Mouse (Mus musculus) neural tube, embryonic 12.5 days (tissue): ENCODE data around the gene Styk1. TPM values are rescaled to one million over a fixed set of nuclear protein-coding genes. Genes with fewer than 3 reads are reported as not detected.

ENCODE experiments used
- ATAC-seq: fragments of 200-750 bp; cut with Nextera tagmentation; 2 replicates; pipeline ENCODE4 v1.8.0; 2017; ENCODE audit warnings: low read depth, mild to moderate bottlenecking, moderate TSS enrichment, moderate library complexity; ENCODE audit not compliant: low FRiP score
- H3K27ac ChIP-seq: fragments of 300-500 bp; sonication (generic); 2 replicates; pipeline ENCODE4 v1.5.1; 2016
- H3K27me3 ChIP-seq: fragments of 300-500 bp; sonication (generic); replicated peaks from 2 replicates; pipeline ENCODE4 v1.6.1; 2016; ENCODE audit warnings: mild to moderate bottlenecking
- H3K36me3 ChIP-seq: fragments of 300-500 bp; sonication (generic); 2 replicates; pipeline ENCODE4 v1.6.1; 2016; ENCODE audit warnings: mild to moderate bottlenecking
- H3K4me1 ChIP-seq: fragments of 300-500 bp; sonication (generic); 2 replicates; pipeline ENCODE4 v1.6.1; 2016
- H3K4me2 ChIP-seq: fragments of 300-500 bp; sonication (generic); replicated peaks from 2 replicates; pipeline ENCODE4 v1.6.1; 2016; ENCODE audit warnings: mild to moderate bottlenecking
- H3K4me3 ChIP-seq: fragments of 300-500 bp; sonication (generic); 2 replicates; pipeline ENCODE4 v1.5.1; 2016
- H3K9ac ChIP-seq: fragments of 300-500 bp; sonication (generic); 2 replicates; pipeline ENCODE4 v1.6.1; 2016; ENCODE audit warnings: mild to moderate bottlenecking
- H3K9me3 ChIP-seq: fragments of 300-500 bp; sonication (generic); 2 replicates; pipeline ENCODE4 v1.6.1; 2016; ENCODE audit warnings: mild to moderate bottlenecking
- whole genome bisulfite sequencing: fragments of 180-500 bp; shearing (Covaris S2); methylation state at CpG from one replicate; pipeline ENCODE4 v1.1.7; 2016; 5-methylcytosine and 5-hydroxymethylcytosine counted together
- polyA plus RNA-seq: library from polyadenylated mRNA; unstranded; fragments of >200 nt; fragmentation: Nextera tagmentation; extraction: Ambion mirVana; gene quantifications from 2 replicates; pipeline ENCODE4 v1.2.1, GENCODE M21; 2016

Styk1 gene
- polyA plus RNA-seq = 1.1 and 1.3 TPM in 2 replicates

- no peaks in the 10 kb centered on the region for H3K27me3 ChIP-seq
- H3K27ac ChIP-seq = no peak within 1 kb of the TSS
- H3K4me2 ChIP-seq = peak within 1 kb of the TSS; percentile 62
- H3K4me1 ChIP-seq = 0 out of 2 replicates have a peak, but pooled peaks cover 3% of the 10 kb centered on the region
- H3K4me3 ChIP-seq = peak within 1 kb of the TSS; percentile 29
- no peaks in the 10 kb centered on the region for H3K36me3 ChIP-seq
- H3K9ac ChIP-seq = peak within 1 kb of the TSS; percentile 22; the same call in 1 of the 2 replicates
- H3K9me3 ChIP-seq = no peaks in the 10 kb centered on the region
- 3% methylated on average over 16 of the region's 16 CpGs for WGBS
- peak; percentile 89 for ATAC-seq
Measured at GRCm38 (mm10) chr6:131353352-131353919, at the start of gene Styk1. Gene Styk1, minus strand, starts transcription at chr6:131353597.

- ATAC-seq = no peak
- Histone ChIP-seq H3K4me1 (no peaks in the 10 kb centered on the region), H3K27ac (no peak overlapping the region), H3K9me3 (no peaks in the 10 kb centered on the region), H3K27me3 (no peaks in the 10 kb centered on the region), H3K4me2 (no peak overlapping the region), H3K36me3 (no peaks in the 10 kb centered on the region), H3K9ac (no peak overlapping the region), H3K4me3 (no peak overlapping the region)
- whole genome bisulfite sequencing = 73% methylated on average over 2 of the region's 2 CpGs
Measured at GRCm38 (mm10) chr6:131403036-131403435, 49.6 kb upstream of the Styk1 start.

DNA sequence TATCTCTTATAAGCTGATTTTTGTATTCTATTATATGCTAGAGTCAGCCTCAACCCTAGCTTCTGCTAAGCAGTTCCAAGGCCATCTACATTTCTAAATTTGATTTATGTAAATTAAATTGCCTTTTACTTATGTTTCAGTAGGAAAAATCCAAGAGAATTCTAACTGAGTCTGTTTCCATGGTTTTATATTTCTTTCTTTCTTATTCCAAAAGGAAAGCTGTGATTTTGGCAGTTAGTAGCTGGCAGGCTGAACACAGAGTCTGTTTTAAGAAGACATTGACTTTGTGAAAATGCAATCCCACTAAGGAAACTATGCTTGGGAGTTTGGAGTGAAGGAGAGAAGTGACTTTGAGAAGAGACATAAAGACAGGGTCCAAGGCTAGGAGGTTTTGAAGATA lies 49.2 kb upstream of the Styk1 start:
- H3K4me1 ChIP-seq = no peaks in the 10 kb centered on the region
- no peaks in the 10 kb centered on the region for H3K36me3 ChIP-seq
- H3K27me3 ChIP-seq = no peaks in the 10 kb centered on the region
- no peak overlapping the region for H3K4me2 ChIP-seq
- H3K9ac ChIP-seq = no peak overlapping the region
- no peak for ATAC-seq
- H3K27ac ChIP-seq = no peak overlapping the region
- H3K9me3 ChIP-seq = no peaks in the 10 kb centered on the region
- H3K4me3 ChIP-seq = no peak overlapping the region

GRCm38 (mm10) chr6:131401259-131401658 lies 47.9 kb upstream of the Styk1 start:
- Histone ChIP-seq H3K9ac (no peak overlapping the region), H3K27me3 (no peaks in the 10 kb centered on the region), H3K27ac (no peak overlapping the region), H3K4me3 (no peak overlapping the region), H3K4me1 (no peaks in the 10 kb centered on the region), H3K36me3 (no peaks in the 10 kb centered on the region), H3K9me3 (no peaks in the 10 kb centered on the region), H3K4me2 (no peak overlapping the region)
- 85% methylated on average over 2 of the region's 2 CpGs for WGBS
- ATAC-seq = no peak

DNA sequence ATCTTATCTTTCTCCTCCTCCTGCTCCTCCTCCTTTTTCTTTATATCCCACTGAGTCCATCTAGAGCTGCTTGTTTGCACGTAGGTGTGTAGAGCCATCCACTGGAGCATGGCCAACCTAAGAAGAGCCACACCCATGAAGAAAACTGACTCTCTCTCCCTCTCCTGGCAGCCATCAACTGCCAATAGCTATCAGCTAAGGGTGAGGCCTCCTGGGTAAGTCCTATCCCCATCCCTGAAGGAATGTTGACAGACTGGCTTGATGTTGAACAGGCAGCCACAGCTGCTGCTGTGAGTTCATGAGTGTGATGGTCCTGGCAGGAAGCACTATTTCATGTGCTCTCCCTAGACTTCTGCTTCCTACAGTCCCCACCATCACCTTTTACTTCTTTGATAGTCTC lies 43.3 kb upstream of the Styk1 start:
- WGBS = 77% methylated on average over 1 of the region's 1 CpGs
- Histone ChIP-seq H3K9ac (no peak overlapping the region), H3K27me3 (no peaks in the 10 kb centered on the region)

GRCm38 (mm10) chr6:131393873-131394660 lies 40.7 kb upstream of the Styk1 start:
- Histone ChIP-seq H3K36me3 (no peaks in the 10 kb centered on the region), H3K4me3 (no peak overlapping the region), H3K27me3 (0 out of 2 replicates have a peak, but pooled peaks cover 5% of the 10 kb centered on the region), H3K4me1 (no peaks in the 10 kb centered on the region), H3K4me2 (no peak overlapping the region), H3K27ac (no peak overlapping the region), H3K9ac (no peak overlapping the region), H3K9me3 (no peaks in the 10 kb centered on the region)
- 80% methylated on average over 4 of the region's 4 CpGs for WGBS
- no peak for ATAC-seq

More for the DNA sequence above, 43.3 kb upstream of the Styk1 start:
- no peaks in the 10 kb centered on the region for H3K36me3 ChIP-seq
- no peaks in the 10 kb centered on the region for H3K4me1 ChIP-seq
- no peak overlapping the region for H3K4me3 ChIP-seq
- ATAC-seq = no peak
- H3K27ac ChIP-seq = no peak overlapping the region
- H3K9me3 ChIP-seq = no peaks in the 10 kb centered on the region
- no peak overlapping the region for H3K4me2 ChIP-seq

DNA sequence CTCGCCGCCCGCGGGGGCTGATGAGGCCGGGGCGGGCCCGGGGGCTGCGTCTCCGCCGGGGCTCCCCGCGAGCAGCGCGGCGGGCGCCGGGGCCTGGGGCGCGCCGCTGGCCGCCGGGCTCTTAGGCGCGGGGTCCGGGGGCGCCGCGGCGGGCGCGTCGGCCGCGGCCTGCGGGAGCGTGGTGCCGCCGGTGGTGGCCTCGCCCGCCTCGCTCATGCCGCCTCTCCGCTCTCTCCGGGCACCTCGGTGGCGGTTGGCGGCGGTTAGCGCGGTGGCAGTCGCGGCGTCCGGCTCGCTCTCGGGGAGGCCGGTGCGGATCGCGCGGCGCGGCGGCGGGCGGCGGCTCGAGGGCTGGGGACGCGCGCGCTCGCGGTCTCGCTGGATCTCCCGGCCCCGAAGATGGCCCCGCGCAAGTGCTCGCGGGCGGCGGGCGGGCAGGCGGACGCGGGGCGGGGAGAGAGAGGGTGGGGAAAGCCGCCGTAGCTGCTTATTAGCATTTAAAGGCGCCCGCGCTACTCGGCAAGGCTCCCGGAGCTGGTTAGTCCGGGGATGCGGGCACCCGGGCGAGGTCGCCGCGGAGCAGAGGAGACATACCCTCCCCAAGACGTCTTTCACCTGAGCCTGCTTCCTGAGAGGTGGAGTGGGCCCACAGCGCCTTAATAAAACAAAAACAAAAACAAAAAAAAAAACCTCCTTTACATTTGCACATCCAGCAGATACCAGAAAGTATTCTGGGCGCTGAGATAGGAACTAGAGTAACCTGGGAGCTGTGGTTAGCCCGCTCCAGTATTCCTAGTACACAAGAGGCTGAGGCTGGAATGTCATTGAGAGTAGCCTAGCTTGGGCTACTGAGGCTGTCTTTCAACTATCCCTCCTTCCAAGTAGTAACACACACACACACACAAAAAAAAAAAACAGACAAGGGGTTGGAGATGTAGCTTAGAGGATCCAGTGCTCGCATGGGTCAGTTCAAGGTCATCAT lies 34.9 kb upstream of the Styk1 start, which contains the start of gene Ybx3:
Gene Ybx3, minus strand, starts transcription at position 437 of the 982 bp plus-strand sequence.
- no peaks in the 10 kb centered on the region for H3K36me3 ChIP-seq
- H3K27ac ChIP-seq = peak within 1 kb of the TSS; percentile 46; the same call in 1 of the 2 replicates
- peak within 1 kb of the TSS; percentile 85 for H3K9ac ChIP-seq
- peak; percentile 95 for ATAC-seq
- H3K4me1 ChIP-seq = peaks cover 19% of the 10 kb centered on the region
- H3K4me3 ChIP-seq = peak within 1 kb of the TSS; percentile 78
- 0 out of 2 replicates have a peak, but pooled peaks cover 5% of the 10 kb centered on the region for H3K27me3 ChIP-seq
- peak within 1 kb of the TSS; percentile 72 for H3K4me2 ChIP-seq
- H3K9me3 ChIP-seq = no peaks in the 10 kb centered on the region
- whole genome bisulfite sequencing = under 1% methylated on average over 99 of the region's 107 CpGs

DNA sequence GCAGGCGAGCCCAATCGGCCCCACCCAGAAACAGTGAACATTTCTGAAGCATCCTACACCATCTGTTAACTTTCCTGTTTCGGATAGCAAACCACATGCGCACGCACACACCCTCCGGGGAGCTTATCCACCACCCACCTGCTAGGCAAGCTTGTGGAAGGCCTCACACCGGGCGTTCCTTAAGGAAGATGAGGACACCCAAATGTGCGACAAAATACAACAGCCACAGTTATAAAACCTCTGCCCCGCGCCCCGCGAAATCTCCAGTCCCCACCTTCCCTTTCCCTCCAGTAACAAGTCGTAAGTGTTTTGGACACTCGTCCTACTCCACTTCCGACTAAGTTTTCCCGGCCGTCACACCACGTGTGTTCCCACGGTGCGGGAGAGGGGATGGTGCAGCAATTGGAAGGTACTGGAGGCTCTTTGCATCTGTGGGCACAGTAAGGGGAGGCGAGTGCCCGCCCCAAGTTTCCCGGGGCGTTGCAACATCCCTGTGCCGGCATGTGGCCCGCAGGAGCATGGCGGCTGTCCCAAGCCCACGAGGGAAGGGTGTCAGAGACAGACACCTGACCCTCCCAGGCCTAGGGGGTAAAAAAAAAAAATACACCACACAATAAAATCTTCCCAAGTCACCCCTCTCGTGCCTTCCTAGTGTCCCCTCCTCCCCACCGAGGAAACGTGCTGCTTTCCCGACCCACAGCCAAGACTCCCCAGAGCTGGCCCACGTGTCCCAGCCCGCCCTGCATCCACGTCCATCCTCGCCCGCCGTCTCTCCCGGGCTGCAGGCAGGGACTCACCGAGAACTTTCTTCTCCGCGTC lies 34.0 kb upstream of the Styk1 start:
- peaks cover 22% of the 10 kb centered on the region for H3K4me1 ChIP-seq
- H3K27ac ChIP-seq = 0 out of 2 replicates have a peak overlapping the region, but pooled peaks have one; percentile 46
- H3K9ac ChIP-seq = peak overlapping the region; percentile 85
- H3K36me3 ChIP-seq = no peaks in the 10 kb centered on the region
- H3K9me3 ChIP-seq = no peaks in the 10 kb centered on the region
- H3K4me2 ChIP-seq = peak overlapping the region; percentile 72
- H3K4me3 ChIP-seq = peak overlapping the region; percentile 78
- under 1% methylated on average over 43 of the region's 43 CpGs for WGBS
- peak; percentile 81 for ATAC-seq
- H3K27me3 ChIP-seq = 0 out of 2 replicates have a peak, but pooled peaks cover 5% of the 10 kb centered on the region

- Histone ChIP-seq H3K4me3 (no peak overlapping the region; the same call in 1 of the 2 replicates), H3K9me3 (no peaks in the 10 kb centered on the region), H3K36me3 (no peaks in the 10 kb centered on the region), H3K27me3 (0 out of 2 replicates have a peak, but pooled peaks cover 5% of the 10 kb centered on the region), H3K4me2 (peak overlapping the region; percentile 72), H3K9ac (0 out of 2 replicates have a peak overlapping the region, but pooled peaks have one; percentile 85), H3K4me1 (peaks cover 27% of the 10 kb centered on the region), H3K27ac (no peak overlapping the region)
- ATAC-seq = no peak
- 51% methylated on average over 9 of the region's 9 CpGs for WGBS
Measured at GRCm38 (mm10) chr6:131386416-131387019, 33.1 kb upstream of the Styk1 start.

GRCm38 (mm10) chr6:131385469-131385868 lies 32.1 kb upstream of the Styk1 start:
- Histone ChIP-seq H3K36me3 (no peaks in the 10 kb centered on the region), H3K9me3 (no peaks in the 10 kb centered on the region), H3K9ac (no peak overlapping the region), H3K4me1 (peaks cover 27% of the 10 kb centered on the region), H3K4me3 (no peak overlapping the region), H3K4me2 (no peak overlapping the region), H3K27ac (no peak overlapping the region), H3K27me3 (0 out of 2 replicates have a peak, but pooled peaks cover 5% of the 10 kb centered on the region)
- no peak for ATAC-seq
- 94% methylated on average over 1 of the region's 1 CpGs for WGBS
